Mouse (Mus musculus) left cerebral cortex, postnatal 14 days (tissue): Measurements from ENCODE around the gene Abr. TPM values are rescaled to one million over a fixed set of nuclear protein-coding genes. Genes with fewer than 3 reads are reported as not detected.

Experiments used
- DNase-seq, 2 experiments: peaks; one replicate each; pipeline ENCODE4 v3.0.0; 2021 to 2022; ENCODE audit warnings: low spot score in 2 of 2, mixed read lengths in 1 of 2
- intact Hi-C: fragments of 180-260 bp; cut with DNase I; formaldehyde crosslinking; loops from one replicate; pipeline ENCODE4 v1.15.1; 2025
- total RNA-seq, 2 experiments: library from RNA; stranded (reverse); gene quantifications; 2 replicates each; pipeline ENCODE4 v1.2.3; 2021

Abr gene
- total RNA-seq, 2 experiments from 2014 or later, result 424 to 443 TPM

DNA sequence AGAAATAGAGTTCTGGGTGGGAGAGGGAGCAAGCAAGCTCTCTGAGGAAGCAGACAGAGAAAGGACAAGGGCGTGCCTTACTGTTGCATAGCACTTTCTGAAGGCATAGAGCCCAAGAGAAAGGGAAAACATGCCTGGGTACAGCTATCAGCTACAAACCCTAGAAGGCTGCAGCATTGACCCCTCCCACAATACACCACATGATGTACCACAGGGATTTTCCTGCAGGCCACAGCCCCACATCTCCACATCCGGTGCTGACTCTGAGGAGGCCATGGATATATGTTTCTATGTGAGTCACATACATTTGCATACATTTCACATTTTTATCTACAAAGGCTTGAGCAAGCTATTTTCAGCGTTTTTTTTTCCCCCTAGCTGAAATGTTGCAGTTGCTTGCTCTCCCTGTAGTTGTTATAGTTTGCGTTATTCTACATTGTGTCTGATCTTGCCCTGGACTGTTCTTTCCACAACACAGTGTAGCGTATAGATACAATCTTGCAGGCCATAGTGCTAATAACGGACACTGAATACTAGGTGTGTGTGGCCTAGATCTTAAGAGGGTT lies 49.2 kb downstream of the Abr start:
- peak; percentile 36 to 83 for DNase-seq
- intact Hi-C loops, result loop anchor here (10.0 kb wide), 2 partner anchors 48 to 118 kb away; no protein-coding TSS in a partner anchor

DNA sequence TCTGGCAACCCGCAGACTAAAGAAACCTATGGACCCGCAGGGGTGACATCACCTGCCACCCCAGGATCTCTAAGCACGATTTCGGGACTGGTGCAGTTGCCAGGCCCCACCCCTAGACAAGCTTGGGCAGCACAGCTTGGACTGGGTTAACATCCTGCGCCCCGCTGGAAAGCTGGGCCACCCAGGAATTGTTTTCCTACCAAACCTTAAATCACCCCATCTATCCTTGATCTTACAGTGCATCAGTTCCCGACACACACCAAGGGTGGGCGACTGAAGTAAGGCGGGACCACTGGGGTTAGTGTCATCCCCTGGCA lies 50.5 kb downstream of the Abr start:
- DNase-seq, result peak in 1 of 2 experiments; percentile 26
- intact Hi-C loops, result loop anchor here (10.0 kb wide), 2 partner anchors 47 to 117 kb away; no protein-coding TSS in a partner anchor

GRCm38 (mm10) chr11:76570741-76571612 lies 51.1 kb downstream of the Abr start:
- intact Hi-C loops, result loop anchor here (10.0 kb wide), 2 partner anchors 46 to 116 kb away; no protein-coding TSS in a partner anchor
- peak; percentile 70 to 74 for DNase-seq

DNA sequence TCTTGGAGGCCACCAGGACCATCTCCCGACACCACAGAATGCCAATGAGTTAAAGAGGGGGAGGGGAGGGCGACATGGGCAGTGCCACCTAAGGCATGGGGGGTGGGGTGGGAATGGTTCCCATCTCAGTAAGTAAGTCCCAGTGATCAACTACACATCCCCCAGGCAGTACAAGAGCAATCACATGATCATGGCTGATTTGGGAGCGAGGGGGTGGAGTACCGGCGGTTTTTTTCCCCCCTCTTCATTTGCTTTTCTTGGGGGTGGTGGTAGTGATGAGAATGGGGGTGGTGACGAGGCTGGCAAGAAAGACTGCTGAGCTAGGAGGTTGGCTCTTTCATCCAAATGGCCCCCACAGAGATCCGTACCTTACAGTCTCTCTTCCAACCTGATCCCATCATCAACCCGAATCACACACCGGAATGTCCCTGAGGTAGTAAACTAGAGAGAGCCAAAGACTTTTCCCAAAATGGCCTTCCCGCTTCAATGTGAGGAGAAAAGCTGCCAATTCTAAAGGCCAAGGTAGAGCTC lies 51.8 kb downstream of the Abr start:
- intact Hi-C loops, result loop anchor here (10.0 kb wide), 2 partner anchors 45 to 115 kb away; no protein-coding TSS in a partner anchor

GRCm38 (mm10) chr11:76569436-76569835 lies 52.7 kb downstream of the Abr start:
- no peak for DNase-seq
- intact Hi-C loops, result no loop called here

More for the DNA sequence above, 51.8 kb downstream of the Abr start:
- DNase-seq, result peak; percentile 51 to 61

DNA sequence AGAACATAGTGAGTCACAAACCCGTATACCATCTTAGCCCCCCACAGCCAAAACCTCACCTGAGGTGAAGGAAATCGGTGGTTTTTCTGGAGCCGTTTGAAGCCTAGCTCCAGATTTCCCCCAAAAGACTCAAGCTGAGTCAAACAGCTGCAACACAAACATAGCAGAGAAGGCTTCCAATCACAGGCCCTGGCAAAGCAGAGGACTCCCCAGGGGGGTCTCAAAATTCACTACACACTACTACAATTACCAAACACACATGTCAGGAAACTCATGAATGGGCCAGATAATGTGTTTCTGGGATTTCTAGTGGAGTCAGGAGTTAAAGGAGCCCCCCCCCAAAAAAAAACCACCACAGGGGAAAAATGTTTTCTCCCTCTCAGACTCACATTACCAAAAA lies 56.0 kb downstream of the Abr start:
- intact Hi-C loops, result no loop called here
- DNase-seq, result no peak

- no peak for DNase-seq
- intact Hi-C loops, result no loop called here
These were observed 59.5 kb downstream of the Abr start for GRCm38 (mm10) chr11:76562584-76562983.

DNA sequence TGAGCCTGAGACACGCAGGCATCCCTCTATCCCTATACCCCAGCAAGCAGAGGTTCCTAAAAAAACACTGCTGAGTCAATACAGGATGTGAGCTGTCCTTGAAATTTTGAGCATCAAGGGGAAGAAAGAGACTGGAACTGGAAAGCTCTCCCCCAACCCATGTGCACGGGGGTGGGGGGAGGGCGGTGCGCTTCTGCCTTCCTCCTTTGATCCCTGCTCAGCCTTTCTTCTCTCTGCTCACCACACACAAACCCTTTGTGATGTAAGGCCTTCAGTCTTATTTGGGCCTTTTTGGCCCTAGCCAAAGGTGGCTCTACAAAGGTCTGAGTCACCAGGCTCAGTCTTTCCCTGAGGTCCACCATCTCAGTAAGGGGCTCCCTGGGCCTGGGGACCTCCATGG lies 59.9 kb downstream of the Abr start:
- no peak for DNase-seq
- intact Hi-C loops, result no loop called here

GRCm38 (mm10) chr11:76557837-76558236 lies 64.3 kb downstream of the Abr start:
- intact Hi-C loops, result no loop called here
- no peak for DNase-seq

DNA sequence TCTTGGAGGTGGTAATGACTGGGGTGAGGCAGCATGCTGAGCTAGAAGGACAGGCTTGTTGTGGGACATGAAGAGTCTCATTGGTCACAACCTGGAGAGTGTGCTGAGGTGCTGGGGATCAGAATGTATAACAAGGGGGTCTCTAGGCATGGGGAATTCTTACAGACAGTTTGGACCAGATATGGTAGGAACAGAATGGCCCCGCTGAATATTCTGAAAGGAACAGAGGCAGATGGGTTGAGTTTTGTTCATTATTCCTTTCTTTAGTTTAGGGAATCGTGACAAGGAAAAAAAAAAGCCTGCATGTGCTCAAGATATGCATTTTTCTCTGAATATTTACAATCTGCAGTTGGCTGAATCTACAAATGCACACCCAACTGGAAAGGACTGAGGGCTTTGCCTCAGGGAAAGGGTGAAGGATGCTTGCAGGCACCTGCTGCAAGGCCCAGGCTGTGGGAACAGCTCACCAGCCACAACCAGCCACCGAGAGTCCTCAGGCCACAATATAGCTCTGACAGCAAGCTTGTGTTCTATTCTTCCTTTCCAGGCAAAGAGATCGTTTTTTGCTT lies 73.9 kb downstream of the Abr start:
- DNase-seq, result no peak
- intact Hi-C loops, result no loop called here

- intact Hi-C loops, result no loop called here
- DNase-seq, result no peak
These were observed 74.7 kb downstream of the Abr start for GRCm38 (mm10) chr11:76547420-76547819.

DNA sequence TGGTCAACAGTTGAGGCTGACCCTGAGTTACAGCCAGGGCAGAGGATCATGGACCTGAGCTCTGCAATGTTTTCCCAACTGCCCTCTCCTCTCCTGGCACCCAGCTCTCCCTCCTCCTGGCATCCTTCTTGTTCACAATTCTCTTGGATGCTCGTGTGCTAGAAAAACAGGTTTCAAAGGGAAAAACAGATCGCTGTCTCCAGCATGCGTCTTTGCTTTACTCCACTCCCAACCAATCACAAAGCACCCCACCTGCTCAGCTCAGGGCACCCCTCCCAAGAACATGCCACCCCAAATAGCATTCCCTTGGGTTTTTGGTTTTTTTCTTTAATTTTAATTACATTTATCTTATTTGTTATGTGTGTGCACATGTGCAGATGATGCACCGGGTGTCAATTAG lies 75.7 kb downstream of the Abr start:
- no peak for DNase-seq
- intact Hi-C loops, result no loop called here

GRCm38 (mm10) chr11:76543300-76543699 lies 78.8 kb downstream of the Abr start:
- no peak for DNase-seq
- intact Hi-C loops, result no loop called here

DNA sequence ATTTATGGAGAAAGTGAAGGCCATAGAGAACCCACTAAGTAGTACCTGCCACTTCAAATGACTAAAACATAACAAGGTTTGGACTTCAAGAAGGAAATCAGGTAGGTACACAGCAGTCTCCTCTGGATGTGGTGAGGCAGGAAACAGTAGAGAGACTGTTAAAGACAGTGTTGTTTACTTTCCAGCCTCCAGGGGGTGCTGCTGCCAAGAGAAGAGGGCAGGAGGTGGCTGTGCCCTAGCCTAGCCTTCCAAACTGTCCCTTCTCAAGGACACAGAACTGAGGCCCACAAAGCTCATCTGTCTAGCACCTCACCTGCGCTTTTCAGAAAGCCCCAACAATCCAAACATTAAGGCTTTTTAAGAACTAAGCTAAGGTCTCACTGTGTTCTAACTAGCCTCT lies 81.1 kb downstream of the Abr start:
- intact Hi-C loops, result loop anchor here (1.0 kb wide), 1 partner anchor 37 kb away; no protein-coding TSS in a partner anchor

GRCm38 (mm10) chr11:76537401-76537800 lies 84.7 kb downstream of the Abr start:
- intact Hi-C loops, result no loop called here
- no peak for DNase-seq

More for the DNA sequence above, 81.1 kb downstream of the Abr start:
- DNase-seq, result peak; percentile 55 to 71

GRCm38 (mm10) chr11:76536576-76537354 lies 85.3 kb downstream of the Abr start:
- DNase-seq, result no peak
- intact Hi-C loops, result no loop called here

GRCm38 (mm10) chr11:76532001-76532400 lies 90.1 kb downstream of the Abr start:
- intact Hi-C loops, result no loop called here
- no peak for DNase-seq

- intact Hi-C loops, result no loop called here
- peak; percentile 75 to 89 for DNase-seq
These were observed 91.0 kb downstream of the Abr start for GRCm38 (mm10) chr11:76530966-76531678.
